Mouse (Mus musculus): ENCODE data around the gene Tsc22d1. TPM values are rescaled to one million over a fixed set of nuclear protein-coding genes. Genes with fewer than 3 reads are reported as not detected.

Tsc22d1 gene
- polyA plus RNA-seq, 1 experiment from 2014 or later, result 651 TPM

- no peak overlapping the region for H3K4me2 ChIP-seq (ENCODE audit: low read depth)
- no peaks in the 10 kb centered on the region; the same call in 1 of the 2 replicates for H3K4me1 ChIP-seq (ENCODE audit: control insufficient read depth, insufficient read depth, low read length)
- H3K9me3 ChIP-seq (ENCODE audit: control insufficient read depth, low read length), result no peaks in the 10 kb centered on the region
- H3K9ac ChIP-seq (ENCODE audit: low read length), result no peak overlapping the region
- no peak overlapping the region for H3K4me3 ChIP-seq (ENCODE audit: low read depth, low read length)
- H3K27me3 ChIP-seq (ENCODE audit: control insufficient read depth, insufficient read depth, low read length), result no peaks in the 10 kb centered on the region
- ATAC-seq (ENCODE audit: insufficient read depth, low FRiP score, low TSS enrichment) (no peak), DNase-seq (ENCODE audit: low spot score) (no peak)
- no peak overlapping the region for H3K27ac ChIP-seq (ENCODE audit: low read depth, low read length)
- H3K36me3 ChIP-seq (ENCODE audit: control insufficient read depth, insufficient read depth, low read length), result no peaks in the 10 kb centered on the region
- WGBS, result 90% methylated on average over 11 of the region's 11 CpGs
These were observed 65.7 kb downstream of the Tsc22d1 start for GRCm38 (mm10) chr14:76480507-76480906.

DNA sequence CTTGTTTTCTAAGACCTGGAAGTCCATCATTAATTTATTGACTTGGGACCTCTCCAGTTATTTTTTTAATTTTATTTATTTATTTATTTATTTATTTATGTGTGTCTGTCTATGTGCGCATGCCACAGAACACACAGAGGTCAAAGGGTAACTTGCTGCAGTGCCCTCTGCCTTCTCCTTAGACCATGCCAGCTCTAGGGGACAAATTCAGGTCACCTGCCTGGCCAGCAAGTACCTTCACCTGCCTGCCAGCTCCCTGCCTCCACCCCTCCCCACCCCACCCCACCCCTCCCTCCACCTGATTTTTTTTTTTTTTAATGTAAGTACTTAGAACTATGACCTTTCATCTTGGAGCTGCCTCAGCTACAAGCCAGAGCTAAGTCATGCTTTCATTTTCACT is 68.9 kb downstream of the Tsc22d1 start:
- Histone ChIP-seq H3K4me3 (ENCODE audit: low read depth, low read length) (no peak overlapping the region), H3K36me3 (ENCODE audit: control insufficient read depth, insufficient read depth, low read length) (no peaks in the 10 kb centered on the region), H3K4me2 (ENCODE audit: low read depth) (no peak overlapping the region), H3K9ac (ENCODE audit: low read length) (no peak overlapping the region), H3K9me3 (ENCODE audit: control insufficient read depth, low read length) (no peaks in the 10 kb centered on the region), H3K4me1 (ENCODE audit: control insufficient read depth, insufficient read depth, low read length) (peaks cover 6% of the 10 kb centered on the region; the same call in 1 of the 2 replicates), H3K27ac (ENCODE audit: low read depth, low read length) (no peak overlapping the region), H3K27me3 (ENCODE audit: control insufficient read depth, insufficient read depth, low read length) (no peaks in the 10 kb centered on the region)
- ATAC-seq (ENCODE audit: insufficient read depth, low FRiP score, low TSS enrichment) (no peak), DNase-seq (ENCODE audit: low spot score) (no peak)
- 96% methylated on average over 1 of the region's 1 CpGs for WGBS

DNA sequence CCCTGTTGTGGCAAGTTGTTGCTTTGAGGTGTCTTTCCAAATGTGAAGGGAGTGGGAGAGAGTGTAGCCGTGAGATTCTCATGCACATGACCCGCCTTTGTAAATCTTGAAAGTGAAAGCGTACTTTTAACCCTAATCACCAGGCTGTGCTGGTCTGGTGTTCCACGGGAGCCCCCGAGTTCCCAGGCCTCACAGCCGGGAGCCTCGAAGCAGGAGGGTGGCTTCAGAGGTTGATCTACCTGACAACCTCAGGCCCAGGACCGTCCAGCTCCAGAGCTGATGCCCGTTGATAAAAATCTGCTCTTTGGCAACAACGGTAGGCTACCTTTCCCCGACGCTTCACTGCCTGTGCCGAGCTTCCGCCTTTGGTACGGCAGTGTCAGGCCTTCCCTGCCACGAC is 72.8 kb downstream of the Tsc22d1 start:
- DNase-seq (ENCODE audit: low spot score) (no peak), ATAC-seq (ENCODE audit: insufficient read depth, low FRiP score, low TSS enrichment) (no peak)
- no peaks in the 10 kb centered on the region for H3K9me3 ChIP-seq (ENCODE audit: control insufficient read depth, low read length)
- H3K9ac ChIP-seq (ENCODE audit: low read length), result no peak overlapping the region
- H3K27me3 ChIP-seq (ENCODE audit: control insufficient read depth, insufficient read depth, low read length), result no peaks in the 10 kb centered on the region
- peaks cover 6% of the 10 kb centered on the region; the same call in 1 of the 2 replicates for H3K4me1 ChIP-seq (ENCODE audit: control insufficient read depth, insufficient read depth, low read length)
- 87% methylated on average over 16 of the region's 16 CpGs for WGBS
- no peaks in the 10 kb centered on the region for H3K36me3 ChIP-seq (ENCODE audit: control insufficient read depth, insufficient read depth, low read length)
- no peak overlapping the region for H3K4me3 ChIP-seq (ENCODE audit: low read depth, low read length)
- no peak overlapping the region for H3K27ac ChIP-seq (ENCODE audit: low read depth, low read length)
- no peak overlapping the region for H3K4me2 ChIP-seq (ENCODE audit: low read depth)

DNA sequence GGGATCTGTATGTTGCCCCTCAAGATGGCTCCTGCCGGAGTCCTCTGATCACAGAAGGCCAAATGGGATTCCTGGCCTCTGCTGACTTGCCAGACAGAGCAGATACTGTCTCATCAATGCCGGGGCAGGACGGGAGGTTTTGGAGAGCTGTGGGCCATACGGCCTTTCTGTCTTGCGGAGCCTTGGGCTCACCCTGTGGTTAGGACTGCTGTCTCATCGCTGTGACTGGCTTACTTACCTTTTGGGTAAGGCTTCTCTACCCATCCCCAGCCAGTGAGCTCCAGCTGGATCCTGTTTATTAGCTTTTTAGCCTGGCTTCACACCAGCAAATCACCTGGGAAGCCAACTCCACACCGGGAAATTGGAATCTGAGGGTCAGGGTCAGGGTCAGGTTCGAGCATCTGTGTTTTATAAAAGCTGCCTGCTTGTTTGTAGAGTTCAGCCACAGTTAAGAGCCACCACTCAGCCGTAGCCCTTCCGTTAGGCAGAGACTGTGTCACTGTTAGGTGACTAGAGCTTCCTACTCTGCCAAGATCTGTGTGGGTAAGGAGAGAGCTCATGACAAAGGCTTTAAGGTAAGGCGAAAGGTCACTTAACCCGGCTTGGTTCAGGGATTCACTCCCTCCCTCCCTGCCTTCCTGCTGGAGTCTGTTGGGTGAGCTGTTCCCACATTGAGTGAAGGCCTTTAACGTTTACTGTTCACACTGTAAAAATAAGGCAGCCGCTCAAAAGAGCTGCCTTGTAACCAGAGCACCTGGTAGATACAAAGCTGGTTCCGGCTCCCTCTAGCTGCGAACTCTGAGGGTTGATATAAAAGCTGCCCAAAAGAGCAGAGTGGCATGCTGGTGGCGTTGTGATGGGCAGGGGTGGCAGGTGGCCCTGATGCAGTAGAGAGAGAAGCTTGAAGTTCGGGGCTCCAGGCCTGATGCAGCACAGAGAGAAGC is 73.6 kb downstream of the Tsc22d1 start:
- H3K4me3 ChIP-seq (ENCODE audit: low read depth, low read length), result no peak overlapping the region
- DNase-seq (ENCODE audit: low spot score) (no peak), ATAC-seq (ENCODE audit: insufficient read depth, low FRiP score, low TSS enrichment) (no peak)
- H3K4me1 ChIP-seq (ENCODE audit: control insufficient read depth, insufficient read depth, low read length), result peaks cover 6% of the 10 kb centered on the region; the same call in 1 of the 2 replicates
- no peaks in the 10 kb centered on the region for H3K9me3 ChIP-seq (ENCODE audit: control insufficient read depth, low read length)
- H3K27me3 ChIP-seq (ENCODE audit: control insufficient read depth, insufficient read depth, low read length), result no peaks in the 10 kb centered on the region
- no peak overlapping the region for H3K9ac ChIP-seq (ENCODE audit: low read length)
- WGBS, result 66% methylated on average over 18 of the region's 18 CpGs
- H3K27ac ChIP-seq (ENCODE audit: low read depth, low read length), result no peak overlapping the region
- 0 out of 2 replicates have a peak, but pooled peaks cover under 1% of the 10 kb centered on the region for H3K36me3 ChIP-seq (ENCODE audit: control insufficient read depth, insufficient read depth, low read length)
- H3K4me2 ChIP-seq (ENCODE audit: low read depth), result no peak overlapping the region

GRCm38 (mm10) chr14:76489128-76489527 is 74.4 kb downstream of the Tsc22d1 start:
- Histone ChIP-seq H3K4me3 (ENCODE audit: low read depth, low read length) (no peak overlapping the region), H3K9ac (ENCODE audit: low read length) (no peak overlapping the region), H3K4me2 (ENCODE audit: low read depth) (no peak overlapping the region), H3K9me3 (ENCODE audit: control insufficient read depth, low read length) (no peaks in the 10 kb centered on the region), H3K27me3 (ENCODE audit: control insufficient read depth, insufficient read depth, low read length) (no peaks in the 10 kb centered on the region), H3K27ac (ENCODE audit: low read depth, low read length) (no peak overlapping the region), H3K4me1 (ENCODE audit: control insufficient read depth, insufficient read depth, low read length) (peaks cover 6% of the 10 kb centered on the region; the same call in 1 of the 2 replicates), H3K36me3 (ENCODE audit: control insufficient read depth, insufficient read depth, low read length) (0 out of 2 replicates have a peak, but pooled peaks cover 2% of the 10 kb centered on the region)
- WGBS, result 84% methylated on average over 2 of the region's 2 CpGs
- ATAC-seq (ENCODE audit: insufficient read depth, low FRiP score, low TSS enrichment) (no peak), DNase-seq (ENCODE audit: low spot score) (no peak)

GRCm38 (mm10) chr14:76495022-76495421 is 80.3 kb downstream of the Tsc22d1 start:
- 66% methylated on average over 5 of the region's 5 CpGs for WGBS
- H3K27me3 ChIP-seq (ENCODE audit: control insufficient read depth, insufficient read depth, low read length), result no peaks in the 10 kb centered on the region
- no peak overlapping the region for H3K4me3 ChIP-seq (ENCODE audit: low read depth, low read length)
- H3K9ac ChIP-seq (ENCODE audit: low read length), result no peak overlapping the region
- H3K9me3 ChIP-seq (ENCODE audit: control insufficient read depth, low read length), result no peaks in the 10 kb centered on the region
- H3K27ac ChIP-seq (ENCODE audit: low read depth, low read length), result no peak overlapping the region
- ATAC-seq (ENCODE audit: insufficient read depth, low FRiP score, low TSS enrichment), result no peak
- 0 out of 2 replicates have a peak, but pooled peaks cover 2% of the 10 kb centered on the region for H3K36me3 ChIP-seq (ENCODE audit: control insufficient read depth, insufficient read depth, low read length)
- DNase-seq (ENCODE audit: low spot score), result no peak
- peaks cover 3% of the 10 kb centered on the region; the same call in 1 of the 2 replicates for H3K4me1 ChIP-seq (ENCODE audit: control insufficient read depth, insufficient read depth, low read length)
- no peak overlapping the region for H3K4me2 ChIP-seq (ENCODE audit: low read depth)

- Histone ChIP-seq H3K27ac (ENCODE audit: low read depth, low read length) (no peak overlapping the region), H3K36me3 (ENCODE audit: control insufficient read depth, insufficient read depth, low read length) (0 out of 2 replicates have a peak, but pooled peaks cover 2% of the 10 kb centered on the region), H3K4me3 (ENCODE audit: low read depth, low read length) (no peak overlapping the region), H3K27me3 (ENCODE audit: control insufficient read depth, insufficient read depth, low read length) (no peaks in the 10 kb centered on the region), H3K4me1 (ENCODE audit: control insufficient read depth, insufficient read depth, low read length) (peaks cover 3% of the 10 kb centered on the region; the same call in 1 of the 2 replicates), H3K9me3 (ENCODE audit: control insufficient read depth, low read length) (no peaks in the 10 kb centered on the region), H3K4me2 (ENCODE audit: low read depth) (no peak overlapping the region), H3K9ac (ENCODE audit: low read length) (no peak overlapping the region)
- ATAC-seq (ENCODE audit: insufficient read depth, low FRiP score, low TSS enrichment), result no peak
- 66% methylated on average over 9 of the region's 9 CpGs for WGBS
- no peak for DNase-seq (ENCODE audit: low spot score)
These were observed 82.4 kb downstream of the Tsc22d1 start for GRCm38 (mm10) chr14:76497187-76497586.

- no peak for ATAC-seq (ENCODE audit: insufficient read depth, low FRiP score, low TSS enrichment)
- Histone ChIP-seq H3K4me1 (ENCODE audit: control insufficient read depth, insufficient read depth, low read length) (peaks cover 3% of the 10 kb centered on the region; the same call in 1 of the 2 replicates), H3K9me3 (ENCODE audit: control insufficient read depth, low read length) (no peaks in the 10 kb centered on the region), H3K27me3 (ENCODE audit: control insufficient read depth, insufficient read depth, low read length) (no peaks in the 10 kb centered on the region), H3K36me3 (ENCODE audit: control insufficient read depth, insufficient read depth, low read length) (0 out of 2 replicates have a peak, but pooled peaks cover 2% of the 10 kb centered on the region), H3K9ac (ENCODE audit: low read length) (no peak overlapping the region), H3K27ac (ENCODE audit: low read depth, low read length) (no peak overlapping the region), H3K4me3 (ENCODE audit: low read depth, low read length) (no peak overlapping the region), H3K4me2 (ENCODE audit: low read depth) (no peak overlapping the region)
- WGBS, result 67% methylated on average over 7 of the region's 7 CpGs
- DNase-seq (ENCODE audit: low spot score), result no peak
These were observed 83.4 kb downstream of the Tsc22d1 start for GRCm38 (mm10) chr14:76498210-76498609.

Measured in neural tube, embryonic 11.5 days (tissue).